Mouse (Mus musculus): ENCODE data around the gene Ube2i.

Gene Ube2i

GRCm38 (mm10) chr17:25215431-25215830 is 59.0 kb downstream of the Ube2i start:
- no peak for DNase-seq

Measured in cerebellum, adult 11 months (tissue).